Mouse (Mus musculus): ENCODE measurements around the gene 3830406C13Rik. TPM values are rescaled to one million over a fixed set of nuclear protein-coding genes. Genes with fewer than 3 reads are reported as not detected.

3830406C13Rik gene
- polyA plus RNA-seq (2014; fragmentation: Illumina TruSeq; extraction: RNeasy Lipid Tissue Mini Kit (QIAGEN cat#74804); ENCODE audit: low read depth, low replicate concordance), result 56.2 TPM

DNA sequence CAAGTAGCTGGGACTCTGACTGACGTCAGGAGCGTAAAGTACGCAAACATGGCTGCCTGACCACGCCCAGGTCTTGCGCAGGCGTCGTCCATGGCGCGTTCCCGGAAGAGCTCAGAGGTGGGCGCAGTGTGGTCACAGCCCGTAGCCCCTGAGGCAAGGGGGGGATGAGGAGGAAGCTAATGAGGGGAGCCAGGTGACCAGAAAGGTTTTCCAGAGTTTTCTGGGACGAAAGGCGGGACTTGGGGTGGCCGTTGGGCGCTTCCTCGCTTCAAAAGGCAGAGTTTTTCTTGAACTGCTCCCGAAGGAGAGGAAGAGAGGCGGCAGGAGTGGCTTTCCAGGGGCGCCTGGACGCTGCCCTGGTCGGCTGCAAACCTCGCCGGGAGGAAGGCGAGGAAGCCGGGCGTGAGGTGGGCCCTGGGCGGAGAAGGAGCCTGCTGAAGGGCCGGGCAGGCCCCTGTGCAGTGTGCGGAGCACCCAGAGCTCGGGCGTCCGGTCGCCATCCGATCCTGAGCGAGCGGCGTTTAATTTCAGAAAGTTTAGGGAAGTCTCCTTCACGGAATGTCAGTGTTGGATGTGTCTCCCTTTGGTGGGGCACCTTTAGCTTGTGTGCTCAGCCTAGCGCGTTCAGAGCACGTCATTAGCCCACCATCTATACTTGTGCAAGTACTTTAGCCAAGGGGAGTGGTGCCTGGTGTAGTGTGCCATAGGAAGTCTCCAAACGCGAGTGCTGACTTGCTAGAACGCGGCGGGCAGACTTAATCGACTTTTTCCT, at the start of gene 3830406C13Rik:
Gene 3830406C13Rik (plus strand): TSS at position 33 of the 772 bp plus-strand sequence.

GRCm38 (mm10) chr14:12283641-12284040, 332 bp upstream of the 3830406C13Rik start, which contains the start of gene Gm49355:
Gene Gm49355, plus strand, starts transcription at chr14:12283976.

GRCm38 (mm10) chr14:12348089-12348488, 64.1 kb downstream of the 3830406C13Rik start, which contains the start of gene Fezf2:
Gene Fezf2, minus strand, starts transcription at chr14:12348189.

Other genes starting within 250 kb of the 3830406C13Rik start
- gene Gm49355, start 197 bp upstream of the 3830406C13Rik start, polyA plus RNA-seq (2014; fragmentation: Illumina TruSeq; extraction: RNeasy Lipid Tissue Mini Kit (QIAGEN cat#74804); ENCODE audit: low read depth, low replicate concordance), result 0.19 TPM
- gene Fezf2, start 64.0 kb downstream of the 3830406C13Rik start, polyA plus RNA-seq (2014; fragmentation: Illumina TruSeq; extraction: RNeasy Lipid Tissue Mini Kit (QIAGEN cat#74804); ENCODE audit: low read depth, low replicate concordance), result not detected